Mouse (Mus musculus) neural tube, embryonic 14.5 days (tissue): Measurements from ENCODE around the gene Vps41. TPM values are rescaled to one million over a fixed set of nuclear protein-coding genes. Genes with fewer than 3 reads are reported as not detected.

Source experiments
- ATAC-seq: fragments of 200-750 bp; cut with Nextera tagmentation; 2 replicates; pipeline ENCODE4 v1.8.0; 2017; ENCODE audit warnings: low read depth, mild to moderate bottlenecking, moderate TSS enrichment, moderate library complexity
- H3K27ac ChIP-seq: fragments of 300-500 bp; sonication (generic); 2 replicates; pipeline ENCODE4 v1.5.1; 2014; ENCODE audit warnings: low read depth, mild to moderate bottlenecking, control low read depth, low read length, moderate library complexity, mixed read lengths
- H3K27me3 ChIP-seq: fragments of 300-500 bp; sonication (generic); 2 replicates; pipeline ENCODE4 v1.6.1; 2014; ENCODE audit warnings: low read length; ENCODE audit not compliant: control insufficient read depth, insufficient read depth
- H3K36me3 ChIP-seq: fragments of 300-500 bp; sonication (generic); 2 replicates; pipeline ENCODE4 v1.6.1; 2014; ENCODE audit warnings: low read length, mixed read lengths; ENCODE audit not compliant: control insufficient read depth, insufficient read depth
- H3K4me1 ChIP-seq: fragments of 300-500 bp; sonication (generic); 2 replicates; pipeline ENCODE4 v1.6.1; 2014; ENCODE audit warnings: low read length; ENCODE audit not compliant: control insufficient read depth, insufficient read depth
- H3K4me2 ChIP-seq: fragments of 300-500 bp; sonication (generic); 2 replicates; pipeline ENCODE4 v1.6.1; 2014; ENCODE audit warnings: mild to moderate bottlenecking, low read depth, low read length, control low read depth
- H3K4me3 ChIP-seq: fragments of 300-500 bp; sonication (generic); 2 replicates; pipeline ENCODE4 v1.5.1; 2014; ENCODE audit warnings: low read depth, low read length, control low read depth, mixed read lengths
- H3K9ac ChIP-seq: fragments of 300-500 bp; sonication (generic); replicated peaks from 2 replicates; pipeline ENCODE4 v1.6.1; 2014; ENCODE audit warnings: low read depth, mild to moderate bottlenecking, control low read depth, low read length, mixed read lengths
- H3K9me3 ChIP-seq: fragments of 300-500 bp; sonication (generic); 2 replicates; pipeline ENCODE4 v1.6.1; 2016; ENCODE audit warnings: low read length; ENCODE audit not compliant: control insufficient read depth
- WGBS: fragments of 180-500 bp; shearing (Covaris S2); extraction: QIAGEN DNeasy Blood & Tissue Kit; methylation state at CpG from one replicate; pipeline ENCODE4 v1.1.7; 2014; 5-methylcytosine and 5-hydroxymethylcytosine counted together
- polyA plus RNA-seq: library from polyadenylated mRNA; unstranded; fragments of >200 nt; fragmentation: Nextera tagmentation; extraction: Ambion mirVana; gene quantifications from 2 replicates; pipeline ENCODE4 v1.2.1, GENCODE M21; 2014

Gene Vps41
- polyA plus RNA-seq, 1 experiment from 2014 or later: 131 TPM

GRCm38 (mm10) chr13:18788689-18789088, 71.6 kb downstream of the Vps41 start:
- Histone ChIP-seq H3K4me3 (no peak overlapping the region), H3K27me3 (no peaks in the 10 kb centered on the region), H3K9ac (no peak overlapping the region), H3K4me1 (no peaks in the 10 kb centered on the region), H3K27ac (no peak overlapping the region), H3K36me3 (no peaks in the 10 kb centered on the region), H3K9me3 (no peaks in the 10 kb centered on the region), H3K4me2 (no peak overlapping the region)
- ATAC-seq: no peak
- WGBS: 61% methylated on average over 2 of the region's 2 CpGs

GRCm38 (mm10) chr13:18789662-18790061, 72.6 kb downstream of the Vps41 start:
- Histone ChIP-seq H3K9me3 (no peaks in the 10 kb centered on the region), H3K9ac (no peak overlapping the region)
- WGBS: 96% methylated on average over 4 of the region's 4 CpGs

GRCm38 (mm10) chr13:18790086-18790485, 73.0 kb downstream of the Vps41 start:
- H3K36me3 ChIP-seq: no peaks in the 10 kb centered on the region
- WGBS: 71% methylated on average over 6 of the region's 6 CpGs
- no peak overlapping the region for H3K4me3 ChIP-seq
- no peaks in the 10 kb centered on the region for H3K27me3 ChIP-seq
- ATAC-seq: no peak
- H3K4me2 ChIP-seq: no peak overlapping the region
- no peaks in the 10 kb centered on the region for H3K4me1 ChIP-seq
- no peaks in the 10 kb centered on the region for H3K9me3 ChIP-seq
- H3K9ac ChIP-seq: no peak overlapping the region
- no peak overlapping the region for H3K27ac ChIP-seq

More at GRCm38 (mm10) chr13:18789662-18790061, 72.6 kb downstream of the Vps41 start:
- H3K4me2 ChIP-seq: no peak overlapping the region
- H3K4me3 ChIP-seq: no peak overlapping the region
- no peaks in the 10 kb centered on the region for H3K36me3 ChIP-seq
- ATAC-seq: no peak
- no peaks in the 10 kb centered on the region for H3K4me1 ChIP-seq
- H3K27me3 ChIP-seq: no peaks in the 10 kb centered on the region
- no peak overlapping the region for H3K27ac ChIP-seq

GRCm38 (mm10) chr13:18791314-18791713, 74.2 kb downstream of the Vps41 start:
- 68% methylated on average over 4 of the region's 4 CpGs for WGBS
- Histone ChIP-seq H3K36me3 (no peaks in the 10 kb centered on the region), H3K4me1 (no peaks in the 10 kb centered on the region), H3K9me3 (no peaks in the 10 kb centered on the region), H3K4me3 (no peak overlapping the region), H3K9ac (no peak overlapping the region), H3K27ac (no peak overlapping the region), H3K27me3 (no peaks in the 10 kb centered on the region), H3K4me2 (no peak overlapping the region)
- ATAC-seq: no peak

- no peaks in the 10 kb centered on the region for H3K27me3 ChIP-seq
- H3K4me3 ChIP-seq: no peak overlapping the region
- 91% methylated on average over 2 of the region's 2 CpGs for WGBS
- H3K4me2 ChIP-seq: no peak overlapping the region
- H3K36me3 ChIP-seq: no peaks in the 10 kb centered on the region
- no peaks in the 10 kb centered on the region for H3K4me1 ChIP-seq
- no peak for ATAC-seq
- no peak overlapping the region for H3K27ac ChIP-seq
- no peaks in the 10 kb centered on the region for H3K9me3 ChIP-seq
- H3K9ac ChIP-seq: no peak overlapping the region
These were observed 74.6 kb downstream of the Vps41 start for GRCm38 (mm10) chr13:18791724-18792123.

- WGBS: 71% methylated on average over 3 of the region's 3 CpGs
- Histone ChIP-seq H3K36me3 (no peaks in the 10 kb centered on the region; the same call in 1 of the 2 replicates), H3K4me1 (no peaks in the 10 kb centered on the region), H3K27ac (no peak overlapping the region), H3K27me3 (no peaks in the 10 kb centered on the region), H3K9me3 (no peaks in the 10 kb centered on the region), H3K4me2 (no peak overlapping the region), H3K4me3 (no peak overlapping the region), H3K9ac (no peak overlapping the region)
- ATAC-seq: no peak
These were observed 77.4 kb downstream of the Vps41 start for GRCm38 (mm10) chr13:18794454-18794853.

- Histone ChIP-seq H3K36me3 (no peaks in the 10 kb centered on the region; the same call in 1 of the 2 replicates), H3K4me1 (no peaks in the 10 kb centered on the region), H3K4me2 (no peak overlapping the region), H3K9me3 (no peaks in the 10 kb centered on the region), H3K27ac (no peak overlapping the region), H3K4me3 (no peak overlapping the region), H3K9ac (no peak overlapping the region), H3K27me3 (no peaks in the 10 kb centered on the region)
- no peak for ATAC-seq
- 95% methylated on average over 5 of the region's 5 CpGs for WGBS
These were observed 80.5 kb downstream of the Vps41 start for GRCm38 (mm10) chr13:18797555-18797954.

GRCm38 (mm10) chr13:18800434-18800833, 83.3 kb downstream of the Vps41 start:
- Histone ChIP-seq H3K27me3 (no peaks in the 10 kb centered on the region), H3K27ac (no peak overlapping the region), H3K9ac (no peak overlapping the region), H3K4me2 (no peak overlapping the region), H3K4me1 (no peaks in the 10 kb centered on the region), H3K4me3 (no peak overlapping the region), H3K9me3 (no peaks in the 10 kb centered on the region), H3K36me3 (no peaks in the 10 kb centered on the region; the same call in 1 of the 2 replicates)
- WGBS: 86% methylated on average over 3 of the region's 3 CpGs
- no peak for ATAC-seq

- Histone ChIP-seq H3K4me2 (no peak overlapping the region), H3K4me3 (no peak overlapping the region), H3K9me3 (no peaks in the 10 kb centered on the region), H3K27ac (no peak overlapping the region), H3K27me3 (no peaks in the 10 kb centered on the region), H3K9ac (no peak overlapping the region), H3K36me3 (0 out of 2 replicates have a peak, but pooled peaks cover 5% of the 10 kb centered on the region), H3K4me1 (no peaks in the 10 kb centered on the region)
- peak; percentile 57; the same call in 1 of the 2 replicates for ATAC-seq
- 84% methylated on average over 4 of the region's 4 CpGs for WGBS
These were observed 92.4 kb downstream of the Vps41 start for GRCm38 (mm10) chr13:18809465-18809864.
